Mouse (Mus musculus) gastrocnemius, postnatal 4 days (tissue): ENCODE results near the gene Gpr176. TPM values are rescaled to one million over a fixed set of nuclear protein-coding genes. Genes with fewer than 3 reads are reported as not detected.

ENCODE experiments used
- DNase-seq, 2 experiments: peaks; one replicate each; pipeline ENCODE4 v3.0.0; 2021 to 2022; ENCODE audit warnings: low spot score in 2 of 2, mixed read lengths in 2 of 2
- total RNA-seq, 2 experiments: library from RNA; stranded (reverse); gene quantifications; 2 replicates each; pipeline ENCODE4 v1.2.3; 2021

The Gpr176 gene
- total RNA-seq, 2 experiments from 2014 or later: 0.54 to 0.70 TPM

DNA sequence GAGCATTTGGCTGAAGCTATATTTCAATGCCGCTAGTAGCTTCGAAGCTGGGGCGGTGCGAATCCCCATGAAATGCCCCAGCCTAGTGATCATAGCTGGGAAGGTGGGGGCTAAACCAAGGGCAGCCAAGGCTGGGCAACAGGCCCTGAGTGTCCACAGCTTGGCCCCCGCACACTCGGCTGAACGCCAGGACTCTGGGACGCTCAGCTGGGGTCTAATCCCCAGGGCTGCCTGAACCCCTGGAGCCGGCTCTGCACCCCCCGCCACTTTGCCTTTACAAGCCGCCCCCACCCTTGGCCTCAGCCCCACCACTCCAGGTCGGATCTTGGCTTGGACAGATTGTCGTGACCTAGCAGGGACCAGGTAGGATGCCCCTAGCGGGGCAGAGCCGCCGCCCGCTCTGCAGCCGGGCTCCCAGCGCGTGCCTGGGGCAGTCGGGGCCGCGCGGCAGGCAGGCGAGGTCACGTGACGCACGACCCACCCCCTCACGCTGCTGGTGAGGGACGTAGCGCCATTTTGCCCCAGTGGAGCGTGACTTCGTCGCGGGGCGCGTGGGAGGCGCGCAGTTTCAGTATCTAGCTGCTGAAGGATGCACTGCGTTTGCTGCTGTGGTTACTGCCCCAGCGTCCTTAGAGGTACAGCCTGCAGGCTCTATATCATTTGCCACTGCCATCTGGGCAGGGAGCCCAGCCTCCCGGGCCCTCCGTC is 507 bp upstream of the Gpr176 start:
- peak; percentile 50 to 63 for DNase-seq

- DNase-seq: no peak
Observed at GRCm38 (mm10) chr2:118372561-118372900, 688 bp downstream of the Gpr176 start.

DNA sequence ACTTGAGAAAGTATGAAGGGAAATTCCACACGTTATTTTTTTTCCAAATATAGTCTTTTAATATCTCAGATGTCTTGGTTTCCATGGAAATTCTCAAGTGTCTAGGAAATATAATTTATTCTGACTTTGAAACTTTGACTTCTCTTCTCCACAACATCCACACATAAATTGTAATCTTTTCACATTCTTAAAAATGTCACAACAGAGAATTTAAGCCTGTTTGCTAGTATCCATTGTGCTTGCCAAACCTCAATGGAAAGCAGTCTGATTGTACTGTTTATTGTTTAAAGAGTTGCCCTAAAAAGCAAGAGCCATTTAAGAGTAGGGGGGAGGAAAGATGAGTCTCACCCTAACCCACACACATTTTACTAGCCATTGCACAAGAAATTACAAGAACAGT is 1.4 kb downstream of the Gpr176 start:
- no peak for DNase-seq

GRCm38 (mm10) chr2:118355138-118355719 is 18.0 kb downstream of the Gpr176 start:
- no peak for DNase-seq

DNA sequence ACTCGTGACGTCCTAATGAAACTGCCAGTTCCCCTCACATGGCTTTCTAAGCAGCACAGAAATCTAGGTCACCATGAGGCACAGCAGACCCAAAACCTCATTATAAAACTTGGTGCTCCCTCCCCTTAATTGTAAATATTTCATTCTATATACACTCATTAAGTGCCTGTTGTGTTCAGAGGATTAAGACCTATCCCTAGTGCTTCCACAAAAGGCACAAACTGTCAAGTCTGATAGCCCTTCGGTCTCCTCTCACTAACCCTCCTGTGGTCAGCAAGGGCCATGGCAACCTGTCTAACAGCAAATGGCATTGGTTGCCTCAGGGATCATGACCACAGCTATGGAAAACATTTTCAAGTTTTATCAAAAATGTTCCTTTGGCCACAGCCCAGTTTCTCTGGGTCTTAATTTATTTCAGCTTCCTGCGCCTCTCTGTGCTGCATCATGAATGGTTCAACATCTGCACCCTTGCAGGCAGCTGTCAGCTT is 19.3 kb downstream of the Gpr176 start:
- no peak for DNase-seq

DNA sequence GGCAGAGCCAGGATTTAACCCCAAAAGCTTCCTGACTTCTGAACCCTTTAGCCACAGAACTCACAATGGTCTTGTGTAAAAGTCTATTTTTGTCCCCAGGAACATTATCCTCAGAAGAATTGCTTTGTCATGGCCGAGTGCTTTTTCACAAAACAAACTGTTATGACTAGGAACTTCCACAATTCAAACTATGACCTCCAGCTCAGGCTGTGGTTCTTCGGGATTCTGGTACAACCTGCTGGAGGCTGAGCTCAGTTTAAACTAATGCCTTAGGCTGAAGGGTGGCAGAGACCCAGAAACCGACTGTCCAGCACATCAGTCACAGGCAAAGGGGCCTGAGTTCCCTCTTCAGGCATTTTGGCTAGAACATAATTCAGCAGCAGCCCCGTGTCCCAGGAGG is 19.7 kb downstream of the Gpr176 start:
- no peak for DNase-seq

GRCm38 (mm10) chr2:118345535-118345934 is 27.7 kb downstream of the Gpr176 start:
- no peak for DNase-seq

DNA sequence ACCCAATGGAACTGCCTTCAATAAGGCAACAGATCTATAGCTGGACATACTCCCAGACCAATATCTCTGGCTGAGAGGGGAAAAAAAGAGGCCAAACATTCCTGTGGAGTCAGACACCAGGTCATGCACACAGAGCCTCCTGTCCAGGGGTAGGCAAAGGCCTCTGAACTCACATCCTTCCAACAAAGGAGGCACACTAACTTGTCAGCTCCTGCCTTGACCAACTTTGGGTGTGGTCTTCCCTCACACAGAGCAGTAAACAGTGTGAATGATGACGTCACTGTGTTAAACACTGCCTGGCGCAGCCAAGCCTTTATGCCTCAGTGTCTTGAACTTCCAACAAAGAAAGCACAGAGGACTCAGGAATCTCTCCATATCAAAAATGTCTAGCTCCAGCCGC is 29.3 kb downstream of the Gpr176 start:
- no peak for DNase-seq

DNA sequence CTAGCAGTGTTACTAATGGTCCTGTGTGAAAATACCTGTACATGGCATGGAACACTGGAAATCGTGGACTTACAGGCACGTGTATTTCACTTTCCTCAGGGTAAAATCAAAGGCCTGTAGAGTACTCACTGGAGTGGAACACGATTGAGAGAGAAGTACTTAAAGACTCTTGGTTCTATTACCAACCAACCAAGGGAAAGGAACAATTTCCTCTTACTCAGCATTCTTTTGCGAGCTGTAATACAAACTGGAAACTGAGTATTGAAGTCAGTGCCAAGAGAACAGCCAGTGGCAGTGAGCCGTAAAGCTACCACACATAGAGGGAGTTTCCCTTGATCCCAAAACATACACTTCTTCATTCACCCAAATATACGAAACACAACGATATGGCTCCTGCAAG is 31.9 kb downstream of the Gpr176 start:
- no peak for DNase-seq

DNA sequence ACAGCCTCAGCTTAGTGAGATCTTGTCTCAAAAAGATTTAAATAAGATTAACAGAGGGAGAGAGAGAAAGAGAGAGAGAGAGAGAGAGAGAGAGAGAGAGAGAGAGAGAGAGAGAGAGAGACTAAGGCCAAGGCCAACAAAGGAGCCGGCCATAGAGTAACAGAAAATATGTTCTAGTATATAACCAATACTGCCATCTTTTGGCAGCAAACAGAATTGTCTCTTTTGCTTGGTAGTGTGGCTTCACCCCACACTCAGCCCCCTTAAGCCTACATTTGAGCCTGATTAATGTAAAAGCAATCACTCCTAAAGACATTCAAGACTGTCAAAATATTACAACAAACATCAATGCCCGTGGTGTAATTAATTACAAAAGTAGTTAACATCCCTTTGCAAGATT is 37.1 kb downstream of the Gpr176 start:
- no peak for DNase-seq

- no peak for DNase-seq
Observed at GRCm38 (mm10) chr2:118322663-118323062, 50.6 kb downstream of the Gpr176 start.

- no peak for DNase-seq
Observed at GRCm38 (mm10) chr2:118321804-118322203, 51.4 kb downstream of the Gpr176 start.

DNA sequence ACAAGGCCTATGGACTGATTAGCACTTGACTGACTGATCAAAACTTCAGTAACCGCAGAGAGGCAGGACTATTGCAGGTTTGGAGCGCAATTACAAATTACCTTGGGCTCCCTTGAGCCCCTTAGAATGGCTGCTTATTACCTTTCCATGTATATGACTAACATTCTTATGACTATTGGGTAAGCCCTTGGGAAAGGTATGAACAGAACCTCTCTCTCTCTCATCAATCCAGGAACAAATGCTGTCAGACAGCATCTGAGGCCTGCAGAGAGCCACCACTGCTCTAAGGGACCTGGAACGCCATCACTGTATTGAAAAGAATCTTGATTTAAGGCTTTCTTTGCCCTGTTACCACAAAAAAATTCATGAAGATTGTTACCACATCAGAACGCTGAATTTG is 52.1 kb downstream of the Gpr176 start:
- no peak for DNase-seq

DNA sequence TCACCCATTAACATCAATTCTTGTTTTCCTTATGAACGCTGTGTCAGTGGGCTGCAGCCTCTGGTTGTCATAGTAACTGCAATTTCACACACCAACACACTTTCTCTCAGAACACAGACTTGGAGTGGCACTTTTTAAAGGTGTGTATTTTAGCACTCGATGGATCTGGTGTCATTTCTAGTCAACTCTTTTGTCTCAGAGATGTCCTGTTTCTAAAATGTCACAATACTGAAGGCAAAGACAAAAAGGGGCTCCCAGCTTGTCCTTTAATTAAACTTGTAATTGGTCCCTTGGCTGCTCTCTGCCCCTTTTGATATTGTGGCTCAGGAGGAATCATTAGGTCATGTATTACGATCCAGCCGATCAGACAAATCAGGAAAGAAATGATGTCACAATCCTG is 52.7 kb downstream of the Gpr176 start:
- DNase-seq: no peak

DNA sequence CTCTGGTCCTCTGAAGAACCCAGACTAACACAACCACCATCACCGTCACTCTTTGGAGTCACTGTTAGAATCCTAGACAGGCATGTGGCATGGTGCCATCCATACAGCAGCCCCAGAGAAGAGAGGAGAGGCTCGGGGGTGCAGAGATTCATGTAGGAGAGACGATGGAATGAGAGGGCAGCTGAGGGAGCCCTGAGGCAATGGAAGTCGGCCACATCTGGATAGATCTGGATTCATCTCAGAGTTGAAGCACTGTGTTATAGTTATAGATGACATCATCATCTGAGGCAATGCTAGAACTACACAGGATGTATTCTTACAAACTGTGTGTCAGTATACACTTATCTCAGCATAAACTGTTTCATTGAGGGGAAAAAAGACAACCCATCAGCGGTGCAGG is 54.0 kb downstream of the Gpr176 start:
- no peak for DNase-seq

DNA sequence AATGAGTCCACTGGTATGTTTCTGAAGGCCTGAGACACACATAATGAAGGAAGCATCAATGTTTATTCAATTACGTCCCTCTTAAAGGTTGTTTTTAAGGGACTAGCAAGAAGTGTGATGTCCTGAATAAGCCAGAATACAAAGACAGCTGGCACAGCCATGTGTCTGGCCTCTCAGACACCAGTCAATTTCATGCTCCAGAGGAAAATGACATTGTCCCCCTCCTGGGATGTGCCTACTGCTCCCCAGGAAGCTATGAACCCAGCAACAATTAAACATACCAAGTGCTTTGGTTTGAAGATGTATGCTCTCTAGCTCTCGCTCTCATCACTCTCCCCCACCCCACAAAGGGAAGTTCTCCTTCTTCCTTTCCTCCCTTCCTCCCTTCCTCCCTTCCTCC is 56.3 kb downstream of the Gpr176 start:
- DNase-seq: no peak

- DNase-seq: no peak
Observed at GRCm38 (mm10) chr2:118315656-118316402, 57.4 kb downstream of the Gpr176 start.

- no peak for DNase-seq
Observed at GRCm38 (mm10) chr2:118307561-118307960, 65.7 kb downstream of the Gpr176 start.

- DNase-seq: no peak
Observed at GRCm38 (mm10) chr2:118306966-118307365, 66.3 kb downstream of the Gpr176 start.

DNA sequence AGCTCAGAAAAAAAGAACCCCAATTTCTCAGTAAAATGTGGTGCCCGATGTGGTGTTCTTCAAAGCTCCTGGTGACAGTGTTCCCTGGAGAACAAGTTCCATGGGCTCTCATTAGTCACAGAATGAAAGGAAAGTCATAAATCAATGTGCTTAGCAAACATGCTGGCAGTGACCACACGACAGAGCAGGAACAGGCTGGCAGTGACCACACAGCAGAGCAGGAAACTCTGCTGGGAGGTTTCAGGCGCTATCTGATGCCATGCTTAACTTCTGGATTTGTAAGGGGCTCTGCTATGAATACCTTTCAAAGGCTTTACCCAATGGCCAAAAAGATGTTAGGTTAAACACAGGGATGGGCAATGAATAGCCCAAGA is 66.7 kb downstream of the Gpr176 start:
- no peak for DNase-seq

DNA sequence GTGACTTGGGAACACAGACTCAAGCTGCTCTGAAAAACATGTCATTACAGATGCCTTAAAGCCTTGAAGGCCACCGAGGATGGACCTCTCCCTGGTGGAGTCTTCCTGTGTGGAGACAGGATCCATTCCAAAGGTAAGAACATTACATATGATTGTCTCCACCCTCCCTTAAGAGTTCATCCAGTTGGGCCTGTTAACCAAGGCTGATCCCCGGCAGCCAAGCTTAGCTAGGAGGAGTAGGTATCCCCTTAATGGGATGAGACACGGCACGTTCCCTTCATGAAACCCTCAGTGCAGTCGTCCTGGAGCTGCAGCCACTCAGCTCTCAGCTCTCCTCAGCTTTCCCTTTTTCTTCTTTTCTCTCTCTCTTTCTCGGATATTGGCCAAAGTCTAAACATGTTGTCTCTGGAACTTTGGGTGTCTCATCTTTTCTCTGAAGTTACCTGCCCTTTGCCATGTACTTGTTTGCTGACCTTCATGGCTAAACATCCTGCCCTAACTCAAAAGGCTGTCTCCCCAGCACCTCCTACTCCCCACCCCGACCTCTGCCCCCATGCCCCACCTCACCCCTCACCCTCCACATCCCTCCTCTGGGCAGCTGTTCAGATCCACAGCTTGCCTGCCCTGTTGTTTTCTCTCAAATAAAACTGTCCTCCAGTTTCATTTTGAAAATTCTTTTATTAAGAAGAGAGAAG is 67.2 kb downstream of the Gpr176 start:
- no peak for DNase-seq

DNA sequence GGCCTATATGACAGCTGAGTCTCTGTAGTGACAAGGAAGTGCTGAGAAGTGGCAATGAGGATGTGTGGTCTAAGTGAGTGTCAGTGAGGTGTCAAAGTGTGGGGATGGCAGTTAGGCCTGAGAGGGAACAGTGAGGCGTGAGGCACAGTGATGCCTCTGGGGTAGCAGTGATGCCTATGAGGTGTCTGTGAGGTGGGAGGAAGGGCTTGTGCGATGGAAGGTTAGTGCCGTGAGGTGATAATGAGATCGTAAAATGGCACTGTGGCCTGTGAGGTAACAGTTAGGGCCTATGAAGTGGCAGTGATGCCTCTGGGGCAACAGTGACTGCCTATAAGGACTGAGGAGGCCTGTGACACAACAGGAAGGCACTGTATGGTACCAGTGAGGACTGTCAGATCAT is 69.8 kb downstream of the Gpr176 start:
- DNase-seq: no peak
